Mouse (Mus musculus): ENCODE data around the gene Lime1. TPM values are rescaled to one million over a fixed set of nuclear protein-coding genes. Genes with fewer than 3 reads are reported as not detected.

Gene Lime1
- polyA plus RNA-seq, 1 experiment, result 89.8 TPM

DNA sequence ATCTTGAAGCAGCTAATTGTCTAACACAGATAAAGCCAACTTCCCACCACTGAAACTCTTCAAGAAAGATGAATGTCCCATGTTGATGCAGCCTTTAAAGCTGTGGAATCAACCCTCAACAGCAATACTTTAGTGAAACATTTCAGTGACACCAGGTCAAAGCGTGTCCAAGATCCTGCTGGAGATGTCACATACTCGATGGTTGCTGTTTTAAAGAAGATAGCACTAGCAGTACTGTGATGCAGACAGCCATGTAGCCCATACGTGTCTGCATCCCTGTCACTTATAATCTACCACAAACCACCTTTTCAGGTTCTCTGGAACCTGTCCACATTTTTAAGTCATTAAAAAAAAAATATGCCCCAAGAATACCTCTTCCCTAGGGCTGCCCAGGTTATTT, 23.8 kb downstream of the Lime1 start:
- no peak for TF ChIP-seq POLR2A (IDR thresholded peaks at IDR 0.05; ENCODE audit: low read depth, low read length)
- TF ChIP-seq CTCF (IDR thresholded peaks at IDR 0.05; ENCODE audit: extremely low read depth, insufficient read length, insufficient replicate concordance, low read depth, low read length), result no peak
- H3K4me3 ChIP-seq (ENCODE audit: low read depth, low read length), result no peak overlapping the region
- no peak overlapping the region for H3K27ac ChIP-seq (ENCODE audit: insufficient read depth, low read depth, low read length)
- H3K27me3 ChIP-seq (ENCODE audit: control insufficient read depth, insufficient read depth, low read length), result no peaks in the 10 kb centered on the region; the same call in 1 of the 2 replicates
- H3K36me3 ChIP-seq (ENCODE audit: control insufficient read depth, insufficient read depth, low read length), result no peaks in the 10 kb centered on the region
- no peaks in the 10 kb centered on the region for H3K4me1 ChIP-seq (ENCODE audit: control insufficient read depth, insufficient read depth, insufficient read length, low read length)
- 82% methylated on average over 3 of the region's 3 CpGs for WGBS

DNA sequence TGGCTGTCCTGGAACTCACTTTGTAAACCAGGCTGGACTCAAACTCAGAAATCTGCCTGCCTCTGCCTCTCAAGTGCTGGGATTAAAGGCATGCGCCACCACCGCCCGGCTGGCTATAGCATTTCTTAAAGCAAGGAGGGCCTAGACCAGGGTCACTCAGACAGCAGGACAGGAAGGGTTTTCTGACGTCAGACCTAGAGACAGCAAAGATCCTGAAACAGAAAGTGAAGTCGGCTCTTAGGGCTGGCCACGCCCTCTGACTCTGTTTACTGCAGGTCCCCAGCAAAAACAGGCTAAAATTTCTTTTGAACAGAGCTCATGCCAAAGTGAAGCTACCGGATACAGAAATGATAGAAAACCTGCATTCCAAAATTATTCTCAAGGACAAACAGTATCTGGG, 29.8 kb downstream of the Lime1 start:
- no peak overlapping the region for H3K27ac ChIP-seq (ENCODE audit: insufficient read depth, low read depth, low read length)
- no peaks in the 10 kb centered on the region for H3K4me1 ChIP-seq (ENCODE audit: control insufficient read depth, insufficient read depth, insufficient read length, low read length)
- 60% methylated on average over 7 of the region's 7 CpGs for WGBS

DNA sequence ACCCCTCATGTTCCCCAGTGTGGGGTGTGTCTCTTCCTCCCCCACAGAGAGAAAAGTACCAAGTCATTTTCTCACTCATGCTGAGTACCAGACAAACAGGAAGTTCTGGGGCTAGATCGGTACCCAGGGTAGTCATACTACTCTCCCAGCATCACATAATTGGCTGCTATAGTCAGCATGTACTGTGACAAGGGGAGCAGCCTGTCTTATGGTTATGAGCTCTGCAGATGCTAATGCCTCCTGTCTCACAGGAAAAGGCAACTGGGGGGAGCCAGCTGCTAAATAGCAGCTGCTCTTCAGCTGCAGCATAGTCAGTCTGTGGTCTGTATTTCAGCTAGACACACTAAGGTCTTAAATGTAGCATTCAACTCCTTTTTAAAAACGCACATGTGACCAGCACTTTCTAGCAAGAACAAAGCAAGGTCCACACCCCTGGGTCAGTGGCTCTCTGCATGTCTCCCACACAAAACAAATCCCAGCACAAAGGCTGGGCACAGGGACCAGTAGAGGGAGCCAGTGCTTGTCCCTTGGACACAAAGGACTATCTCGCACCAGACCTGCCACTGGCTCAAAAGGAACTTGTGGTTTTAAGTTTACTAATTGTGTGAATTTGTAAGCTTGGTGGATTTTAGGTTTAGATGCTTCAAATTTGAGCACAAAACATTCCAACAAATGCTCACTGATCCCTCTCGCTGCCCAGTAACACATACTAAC, 31.0 kb downstream of the Lime1 start:
- TF ChIP-seq CTCF (IDR thresholded peaks at IDR 0.05; ENCODE audit: extremely low read depth, insufficient read length, insufficient replicate concordance, low read depth, low read length), result peak; percentile 71; the same call in 1 of the 2 replicates
- no peak for TF ChIP-seq POLR2A (IDR thresholded peaks at IDR 0.05; ENCODE audit: low read depth, low read length)
- WGBS, result 40% methylated on average over 4 of the region's 4 CpGs
- Histone ChIP-seq H3K27ac (ENCODE audit: insufficient read depth, low read depth, low read length) (no peak overlapping the region), H3K4me3 (ENCODE audit: low read depth, low read length) (no peak overlapping the region), H3K36me3 (ENCODE audit: control insufficient read depth, insufficient read depth, low read length) (no peaks in the 10 kb centered on the region), H3K27me3 (ENCODE audit: control insufficient read depth, insufficient read depth, low read length) (no peaks in the 10 kb centered on the region), H3K4me1 (ENCODE audit: control insufficient read depth, insufficient read depth, insufficient read length, low read length) (no peaks in the 10 kb centered on the region)

More for the DNA sequence above, 29.8 kb downstream of the Lime1 start:
- no peaks in the 10 kb centered on the region for H3K36me3 ChIP-seq (ENCODE audit: control insufficient read depth, insufficient read depth, low read length)
- no peak for TF ChIP-seq POLR2A (IDR thresholded peaks at IDR 0.05; ENCODE audit: low read depth, low read length)
- TF ChIP-seq CTCF (IDR thresholded peaks at IDR 0.05; ENCODE audit: extremely low read depth, insufficient read length, insufficient replicate concordance, low read depth, low read length), result no peak
- H3K4me3 ChIP-seq (ENCODE audit: low read depth, low read length), result no peak overlapping the region
- H3K27me3 ChIP-seq (ENCODE audit: control insufficient read depth, insufficient read depth, low read length), result no peaks in the 10 kb centered on the region

DNA sequence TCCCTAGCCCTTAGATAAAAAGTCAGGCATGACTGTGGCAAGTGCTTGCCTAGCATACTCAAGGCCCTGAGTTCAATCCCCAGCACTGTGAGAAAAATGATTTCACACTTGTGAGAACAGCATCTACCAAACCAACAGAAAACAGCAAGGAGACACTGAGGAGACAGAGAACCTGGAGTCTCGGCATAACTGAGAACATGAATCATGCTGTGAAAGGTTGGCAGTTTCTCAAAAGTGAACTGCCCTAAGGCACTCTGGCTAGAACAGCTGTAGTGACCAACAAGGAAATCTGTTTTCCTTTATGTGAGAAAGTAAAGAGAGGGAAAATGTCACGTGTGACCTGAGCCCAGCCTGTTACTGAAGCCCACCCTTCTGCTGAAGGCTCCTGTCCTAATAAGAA, 33.3 kb downstream of the Lime1 start:
- Histone ChIP-seq H3K27ac (ENCODE audit: insufficient read depth, low read depth, low read length) (no peak overlapping the region), H3K4me3 (ENCODE audit: low read depth, low read length) (no peak overlapping the region), H3K27me3 (ENCODE audit: control insufficient read depth, insufficient read depth, low read length) (no peaks in the 10 kb centered on the region), H3K4me1 (ENCODE audit: control insufficient read depth, insufficient read depth, insufficient read length, low read length) (no peaks in the 10 kb centered on the region), H3K36me3 (ENCODE audit: control insufficient read depth, insufficient read depth, low read length) (no peaks in the 10 kb centered on the region)
- TF ChIP-seq POLR2A (IDR thresholded peaks at IDR 0.05; ENCODE audit: low read depth, low read length) (no peak), CTCF (IDR thresholded peaks at IDR 0.05; ENCODE audit: extremely low read depth, insufficient read length, insufficient replicate concordance, low read depth, low read length) (no peak)
- 34% methylated on average over 2 of the region's 2 CpGs for WGBS

DNA sequence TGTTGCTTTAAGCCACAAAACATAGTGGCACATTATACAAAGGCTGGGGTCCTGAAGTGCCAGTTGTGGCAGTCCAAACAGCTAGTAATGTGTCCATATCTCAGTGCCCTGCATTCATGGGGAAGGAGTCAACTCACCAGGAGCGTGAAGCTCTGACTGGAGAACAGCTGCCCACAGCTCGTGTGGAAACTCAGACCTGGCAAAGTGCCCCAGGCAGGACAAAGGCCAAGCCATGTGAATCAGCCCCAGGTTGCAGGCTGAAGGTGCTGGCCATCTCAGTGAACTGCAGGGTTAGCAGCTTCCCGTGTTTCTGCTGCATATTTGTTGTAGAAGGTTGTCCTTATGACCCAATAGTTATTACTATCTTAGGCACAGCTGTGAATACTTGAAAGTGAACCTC, 36.1 kb downstream of the Lime1 start:
- H3K27me3 ChIP-seq (ENCODE audit: control insufficient read depth, insufficient read depth, low read length), result no peaks in the 10 kb centered on the region
- no peak overlapping the region for H3K27ac ChIP-seq (ENCODE audit: insufficient read depth, low read depth, low read length)
- 13% methylated on average over 3 of the region's 3 CpGs for WGBS
- H3K4me3 ChIP-seq (ENCODE audit: low read depth, low read length), result no peak overlapping the region
- H3K4me1 ChIP-seq (ENCODE audit: control insufficient read depth, insufficient read depth, insufficient read length, low read length), result no peaks in the 10 kb centered on the region
- TF ChIP-seq CTCF (IDR thresholded peaks at IDR 0.05; ENCODE audit: extremely low read depth, insufficient read length, insufficient replicate concordance, low read depth, low read length) (no peak), POLR2A (IDR thresholded peaks at IDR 0.05; ENCODE audit: low read depth, low read length) (no peak)
- H3K36me3 ChIP-seq (ENCODE audit: control insufficient read depth, insufficient read depth, low read length), result no peaks in the 10 kb centered on the region

DNA sequence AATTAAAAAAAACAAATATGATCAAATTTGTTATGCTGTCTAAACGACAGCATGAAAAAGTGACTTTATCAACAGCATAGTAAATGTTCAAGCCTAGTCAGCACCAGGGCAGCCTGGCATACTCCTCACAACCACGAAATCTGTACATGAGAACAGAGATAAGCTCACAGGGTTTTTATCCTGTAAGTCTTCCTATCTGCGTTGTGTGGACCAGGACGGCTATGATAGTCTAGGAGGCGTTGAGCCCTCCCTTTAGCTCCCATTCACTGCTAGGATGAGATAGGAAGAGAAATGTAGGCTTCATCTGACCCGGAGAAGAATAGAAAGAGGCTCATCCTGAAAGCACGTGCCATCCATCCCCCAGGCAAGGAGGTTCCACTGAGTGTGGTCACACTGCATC, 39.5 kb downstream of the Lime1 start:
- Histone ChIP-seq H3K4me3 (ENCODE audit: low read depth, low read length) (no peak overlapping the region), H3K4me1 (ENCODE audit: control insufficient read depth, insufficient read depth, insufficient read length, low read length) (no peaks in the 10 kb centered on the region), H3K36me3 (ENCODE audit: control insufficient read depth, insufficient read depth, low read length) (no peaks in the 10 kb centered on the region), H3K27ac (ENCODE audit: insufficient read depth, low read depth, low read length) (no peak overlapping the region), H3K27me3 (ENCODE audit: control insufficient read depth, insufficient read depth, low read length) (no peaks in the 10 kb centered on the region)
- 60% methylated on average over 7 of the region's 7 CpGs for WGBS
- TF ChIP-seq CTCF (IDR thresholded peaks at IDR 0.05; ENCODE audit: extremely low read depth, insufficient read length, insufficient replicate concordance, low read depth, low read length) (no peak), POLR2A (IDR thresholded peaks at IDR 0.05; ENCODE audit: low read depth, low read length) (no peak)

DNA sequence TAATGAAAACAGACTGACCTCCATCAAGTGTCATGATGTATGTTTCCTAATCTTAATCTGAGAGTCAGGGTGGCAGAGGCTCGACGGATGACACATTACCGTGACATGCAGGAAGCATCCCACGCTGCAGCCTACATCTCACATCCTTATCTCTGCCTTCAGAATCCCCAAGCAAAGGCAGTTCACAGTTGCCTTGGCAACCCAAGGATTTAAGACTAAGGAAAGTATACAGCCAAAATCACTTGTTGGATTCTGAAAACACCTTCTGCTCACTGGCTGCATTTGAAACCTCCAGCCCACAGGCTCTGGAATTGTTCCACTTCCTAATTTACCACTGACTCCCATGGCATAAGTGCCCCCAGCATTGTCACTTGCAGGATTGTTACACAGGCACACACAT, 40.5 kb downstream of the Lime1 start:
- TF ChIP-seq POLR2A (IDR thresholded peaks at IDR 0.05; ENCODE audit: low read depth, low read length) (no peak), CTCF (IDR thresholded peaks at IDR 0.05; ENCODE audit: extremely low read depth, insufficient read length, insufficient replicate concordance, low read depth, low read length) (no peak)
- H3K36me3 ChIP-seq (ENCODE audit: control insufficient read depth, insufficient read depth, low read length), result no peaks in the 10 kb centered on the region
- no peak overlapping the region for H3K27ac ChIP-seq (ENCODE audit: insufficient read depth, low read depth, low read length)
- no peaks in the 10 kb centered on the region for H3K4me1 ChIP-seq (ENCODE audit: control insufficient read depth, insufficient read depth, insufficient read length, low read length)
- no peak overlapping the region for H3K4me3 ChIP-seq (ENCODE audit: low read depth, low read length)
- H3K27me3 ChIP-seq (ENCODE audit: control insufficient read depth, insufficient read depth, low read length), result no peaks in the 10 kb centered on the region
- WGBS, result 70% methylated on average over 4 of the region's 4 CpGs

All from small intestine, adult 2 months (tissue).